Mouse (Mus musculus): Measurements from ENCODE around the gene Mogat2. TPM values are rescaled to one million over a fixed set of nuclear protein-coding genes. Genes with fewer than 3 reads are reported as not detected.

Gene Mogat2
- polyA plus RNA-seq, 1 experiment from 2014 or later = 1.7 TPM

DNA sequence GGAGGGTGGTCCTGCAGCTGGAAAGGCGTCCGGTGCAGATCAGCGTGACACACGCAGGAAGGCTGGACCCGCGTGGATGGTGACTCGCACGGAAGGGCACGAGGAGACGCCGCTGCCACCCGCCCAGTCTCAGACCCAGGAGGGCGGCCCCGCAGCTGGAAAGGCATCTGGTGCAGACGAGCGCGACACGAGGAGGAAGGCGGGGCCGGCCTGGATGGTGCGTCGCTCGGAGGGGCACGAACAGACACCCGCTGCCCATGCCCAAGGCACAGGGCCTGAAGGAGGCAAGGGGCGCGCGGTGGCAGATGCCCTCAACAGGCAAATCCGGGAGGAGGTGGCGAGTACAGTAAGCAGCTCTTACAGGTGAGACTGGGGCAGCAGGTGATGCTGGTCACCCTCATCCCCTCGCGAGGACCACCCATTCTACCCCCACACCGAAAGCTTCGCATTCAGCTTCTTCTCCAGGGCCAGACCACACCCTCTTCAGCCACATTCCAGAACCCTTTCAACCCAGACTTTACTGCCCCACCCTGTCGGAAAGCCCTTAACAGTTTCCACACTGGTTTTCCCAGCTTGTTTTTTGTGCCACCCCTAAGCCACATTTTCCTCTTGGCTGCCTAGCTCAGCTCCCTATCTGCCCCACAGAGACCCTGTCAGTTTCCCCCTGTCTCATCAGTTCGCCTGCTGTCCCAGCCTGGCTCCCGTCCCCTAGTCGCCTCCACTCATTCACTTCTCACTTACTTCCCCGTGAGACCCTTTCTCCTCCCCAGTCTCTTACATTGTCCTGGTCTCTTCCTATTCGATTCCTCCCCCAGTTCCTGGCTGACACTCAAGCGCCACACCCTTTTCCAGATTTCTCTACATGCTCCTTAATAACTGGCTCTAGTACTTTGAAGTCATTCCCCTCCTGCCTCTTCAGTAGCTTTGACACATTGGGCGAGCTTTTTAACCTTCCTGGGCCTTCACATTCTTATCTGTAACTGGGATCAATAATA lies 30.8 kb upstream of the Mogat2 start:
- H3K4me2 ChIP-seq (ENCODE audit: low read length) = peak overlapping the region; percentile 92
- WGBS = 11% methylated on average over 42 of the region's 42 CpGs
- no peak overlapping the region for H3K27ac ChIP-seq (replicated peaks in 1 of 2; ENCODE audit: control insufficient read depth in 1 of 2, insufficient read depth in 1 of 2, low read depth in 2 of 2, low read length in 2 of 2)
- H3K4me1 ChIP-seq (ENCODE audit: control insufficient read depth in 2 of 2, insufficient read depth in 2 of 2, low read length in 2 of 2) = peaks cover 18 to 29% of the 10 kb centered on the region in 2 experiments
- peaks cover 49% of the 10 kb centered on the region for H3K27me3 ChIP-seq (ENCODE audit: control insufficient read depth, insufficient read depth, low read length)
- H3K4me3 ChIP-seq (ENCODE audit: control insufficient read depth in 1 of 2, insufficient read depth in 1 of 2, low read depth in 1 of 2, low read length in 2 of 2) = peak overlapping the region; percentile 52
- no peaks in the 10 kb centered on the region for H3K36me3 ChIP-seq (ENCODE audit: control insufficient read depth, insufficient read depth, low read length)
- peak overlapping the region; percentile 42 for H3K9ac ChIP-seq (ENCODE audit: low read length)
- ATAC-seq (ENCODE audit: insufficient number of reproducible peaks, insufficient read depth, low FRiP score, low read depth) = peak; percentile 36; the same call in 1 of the 2 replicates
- no peaks in the 10 kb centered on the region for H3K9me3 ChIP-seq (ENCODE audit: control insufficient read depth, low read length)

DNA sequence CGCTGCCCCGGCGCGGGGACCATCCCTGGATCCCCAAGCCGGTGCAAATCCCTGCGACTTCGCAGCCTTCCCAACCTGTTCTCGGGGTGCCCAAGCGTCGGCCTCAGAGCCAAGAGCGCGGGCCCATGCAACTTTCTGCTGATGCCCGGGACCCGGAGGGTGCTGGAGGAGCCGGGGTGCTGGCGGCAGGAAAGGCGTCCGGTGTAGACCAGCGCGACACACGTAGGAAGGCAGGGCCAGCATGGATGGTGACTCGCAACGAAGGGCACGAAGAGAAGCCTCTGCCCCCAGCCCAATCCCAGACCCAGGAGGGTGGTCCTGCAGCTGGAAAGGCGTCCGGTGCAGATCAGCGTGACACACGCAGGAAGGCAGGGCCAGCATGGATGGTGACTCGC lies 30.1 kb upstream of the Mogat2 start:
- Histone ChIP-seq H3K36me3 (ENCODE audit: control insufficient read depth, insufficient read depth, low read length) (no peaks in the 10 kb centered on the region), H3K4me3 (ENCODE audit: control insufficient read depth in 1 of 2, insufficient read depth in 1 of 2, low read depth in 1 of 2, low read length in 2 of 2) (peak overlapping the region; percentile 52), H3K27ac (replicated peaks in 1 of 2; ENCODE audit: control insufficient read depth in 1 of 2, insufficient read depth in 1 of 2, low read depth in 2 of 2, low read length in 2 of 2) (no peak overlapping the region), H3K4me2 (ENCODE audit: low read length) (peak overlapping the region; percentile 92), H3K4me1 (ENCODE audit: control insufficient read depth in 2 of 2, insufficient read depth in 2 of 2, low read length in 2 of 2) (peaks cover 18 to 29% of the 10 kb centered on the region in 2 experiments), H3K27me3 (ENCODE audit: control insufficient read depth, insufficient read depth, low read length) (peaks cover 49% of the 10 kb centered on the region), H3K9me3 (ENCODE audit: control insufficient read depth, low read length) (no peaks in the 10 kb centered on the region), H3K9ac (ENCODE audit: low read length) (peak overlapping the region; percentile 42)
- ATAC-seq (ENCODE audit: insufficient number of reproducible peaks, insufficient read depth, low FRiP score, low read depth) = no peak
- WGBS = under 1% methylated on average over 29 of the region's 29 CpGs

- 1% methylated on average over 58 of the region's 59 CpGs for WGBS
- peak overlapping the region; percentile 42 for H3K9ac ChIP-seq (ENCODE audit: low read length)
- peak overlapping the region; percentile 92 for H3K4me2 ChIP-seq (ENCODE audit: low read length)
- no peak overlapping the region for H3K27ac ChIP-seq (replicated peaks in 1 of 2; ENCODE audit: control insufficient read depth in 1 of 2, insufficient read depth in 1 of 2, low read depth in 2 of 2, low read length in 2 of 2)
- no peaks in the 10 kb centered on the region for H3K9me3 ChIP-seq (ENCODE audit: control insufficient read depth, low read length)
- peaks cover 18 to 29% of the 10 kb centered on the region in 2 experiments for H3K4me1 ChIP-seq (ENCODE audit: control insufficient read depth in 2 of 2, insufficient read depth in 2 of 2, low read length in 2 of 2)
- ATAC-seq (ENCODE audit: insufficient number of reproducible peaks, insufficient read depth, low FRiP score, low read depth) = peak; percentile 31; the same call in 1 of the 2 replicates
- H3K36me3 ChIP-seq (ENCODE audit: control insufficient read depth, insufficient read depth, low read length) = no peaks in the 10 kb centered on the region
- peak overlapping the region; percentile 52 for H3K4me3 ChIP-seq (ENCODE audit: control insufficient read depth in 1 of 2, insufficient read depth in 1 of 2, low read depth in 1 of 2, low read length in 2 of 2)
- peaks cover 49% of the 10 kb centered on the region for H3K27me3 ChIP-seq (ENCODE audit: control insufficient read depth, insufficient read depth, low read length)
Measured at GRCm38 (mm10) chr7:99267897-99268505, 29.6 kb upstream of the Mogat2 start.

GRCm38 (mm10) chr7:99267251-99267896 lies 29.0 kb upstream of the Mogat2 start, which contains the start of gene Map6:
Map6 (plus strand) TSS chr7:99267447.
- ATAC-seq (ENCODE audit: insufficient number of reproducible peaks, insufficient read depth, low FRiP score, low read depth) = no peak
- Histone ChIP-seq H3K4me2 (ENCODE audit: low read length) (peak within 1 kb of the TSS; percentile 92), H3K4me1 (ENCODE audit: control insufficient read depth in 2 of 2, insufficient read depth in 2 of 2, low read length in 2 of 2) (peaks cover 18 to 29% of the 10 kb centered on the region in 2 experiments), H3K9me3 (ENCODE audit: control insufficient read depth, low read length) (no peaks in the 10 kb centered on the region), H3K36me3 (ENCODE audit: control insufficient read depth, insufficient read depth, low read length) (no peaks in the 10 kb centered on the region), H3K9ac (ENCODE audit: low read length) (peak within 1 kb of the TSS; percentile 42), H3K4me3 (ENCODE audit: control insufficient read depth in 1 of 2, insufficient read depth in 1 of 2, low read depth in 1 of 2, low read length in 2 of 2) (peak within 1 kb of the TSS; percentile 52), H3K27me3 (ENCODE audit: control insufficient read depth, insufficient read depth, low read length) (peaks cover 49% of the 10 kb centered on the region), H3K27ac (replicated peaks in 1 of 2; ENCODE audit: control insufficient read depth in 1 of 2, insufficient read depth in 1 of 2, low read depth in 2 of 2, low read length in 2 of 2) (no peak within 1 kb of the TSS)
- 2% methylated on average over 34 of the region's 34 CpGs for WGBS

DNA sequence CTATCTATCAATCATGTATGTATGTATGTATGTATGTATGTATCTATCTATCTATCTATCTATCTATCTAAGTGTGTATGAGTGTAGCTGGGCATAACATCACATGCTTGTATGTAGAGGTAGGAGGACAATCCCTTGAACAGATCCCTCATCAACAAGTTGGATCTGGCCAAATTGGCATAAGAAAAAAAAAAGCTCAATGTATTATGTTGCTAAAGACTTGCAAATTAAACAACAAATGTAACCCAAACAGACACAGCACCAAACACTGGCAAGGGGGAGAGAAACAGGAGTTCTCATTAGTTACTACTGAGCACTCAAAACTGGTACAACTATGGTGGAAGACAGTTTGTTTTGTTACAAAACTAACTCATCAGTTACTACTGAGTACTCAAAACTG lies 26.2 kb upstream of the Mogat2 start:
- H3K4me2 ChIP-seq (ENCODE audit: low read length) = no peak overlapping the region
- H3K36me3 ChIP-seq (ENCODE audit: control insufficient read depth, insufficient read depth, low read length) = no peaks in the 10 kb centered on the region
- no peak for ATAC-seq (ENCODE audit: insufficient number of reproducible peaks, insufficient read depth, low FRiP score, low read depth)
- peaks cover 48% of the 10 kb centered on the region for H3K27me3 ChIP-seq (ENCODE audit: control insufficient read depth, insufficient read depth, low read length)
- no peak overlapping the region for H3K4me3 ChIP-seq (ENCODE audit: control insufficient read depth in 1 of 2, insufficient read depth in 1 of 2, low read depth in 1 of 2, low read length in 2 of 2)
- H3K4me1 ChIP-seq (ENCODE audit: control insufficient read depth in 2 of 2, insufficient read depth in 2 of 2, low read length in 2 of 2) = peaks cover 6 to 18% of the 10 kb centered on the region in 2 experiments; a peak in 3 of 4 replicates
- no peak overlapping the region for H3K9ac ChIP-seq (ENCODE audit: low read length)
- H3K27ac ChIP-seq (replicated peaks in 1 of 2; ENCODE audit: control insufficient read depth in 1 of 2, insufficient read depth in 1 of 2, low read depth in 2 of 2, low read length in 2 of 2) = no peak overlapping the region
- no peaks in the 10 kb centered on the region for H3K9me3 ChIP-seq (ENCODE audit: control insufficient read depth, low read length)

DNA sequence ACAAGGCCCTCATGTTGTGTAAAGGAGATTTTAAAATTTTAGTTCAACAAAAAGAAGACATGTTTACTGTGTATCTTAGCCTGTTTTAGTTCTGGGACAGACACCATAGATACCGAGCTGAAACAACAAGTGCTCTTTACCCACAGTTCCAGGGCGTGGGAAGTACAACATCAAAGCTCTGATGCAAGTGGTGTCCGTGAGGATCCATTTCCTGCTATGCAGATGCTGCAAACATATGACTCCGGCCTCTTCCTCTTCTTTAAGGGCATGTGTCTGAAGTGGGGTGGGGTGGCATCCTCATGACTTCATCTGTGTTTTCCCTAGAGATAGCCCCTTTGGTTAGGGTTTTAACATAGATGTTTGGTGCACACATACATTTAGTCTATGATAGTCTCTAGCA lies 25.1 kb upstream of the Mogat2 start:
- H3K9ac ChIP-seq (ENCODE audit: low read length) = no peak overlapping the region
- H3K27me3 ChIP-seq (ENCODE audit: control insufficient read depth, insufficient read depth, low read length) = peaks cover 37% of the 10 kb centered on the region
- H3K36me3 ChIP-seq (ENCODE audit: control insufficient read depth, insufficient read depth, low read length) = no peaks in the 10 kb centered on the region
- no peak overlapping the region for H3K27ac ChIP-seq (replicated peaks in 1 of 2; ENCODE audit: control insufficient read depth in 1 of 2, insufficient read depth in 1 of 2, low read depth in 2 of 2, low read length in 2 of 2)
- no peak for ATAC-seq (ENCODE audit: insufficient number of reproducible peaks, insufficient read depth, low FRiP score, low read depth)
- no peaks in the 10 kb centered on the region for H3K9me3 ChIP-seq (ENCODE audit: control insufficient read depth, low read length)
- H3K4me3 ChIP-seq (ENCODE audit: control insufficient read depth in 1 of 2, insufficient read depth in 1 of 2, low read depth in 1 of 2, low read length in 2 of 2) = no peak overlapping the region
- no peak overlapping the region for H3K4me2 ChIP-seq (ENCODE audit: low read length)
- WGBS = 55% methylated on average over 4 of the region's 4 CpGs
- H3K4me1 ChIP-seq (ENCODE audit: control insufficient read depth in 2 of 2, insufficient read depth in 2 of 2, low read length in 2 of 2) = peaks cover 4 to 10% of the 10 kb centered on the region in 2 experiments; a peak in 2 of 4 replicates

DNA sequence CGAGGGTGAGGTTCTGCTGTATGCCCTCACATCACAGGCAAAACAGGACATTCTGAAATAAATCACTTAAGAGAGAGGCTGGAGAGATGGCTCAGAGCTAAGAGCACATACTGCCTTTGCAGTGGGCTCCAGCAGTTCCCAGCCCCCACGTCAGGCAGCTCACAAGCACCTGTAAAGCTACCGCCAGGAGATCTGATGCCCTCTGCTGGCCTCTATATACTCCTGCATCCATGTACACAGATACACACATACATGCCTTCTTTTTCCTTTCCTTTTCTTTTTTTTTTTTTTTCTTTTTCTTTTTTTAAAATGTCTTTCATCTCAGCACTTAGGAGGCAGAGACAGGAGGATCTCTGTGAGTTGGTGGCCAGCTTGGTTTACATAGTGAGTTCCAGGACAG lies 23.5 kb upstream of the Mogat2 start:
- no peak for ATAC-seq (ENCODE audit: insufficient number of reproducible peaks, insufficient read depth, low FRiP score, low read depth)
- Histone ChIP-seq H3K4me3 (ENCODE audit: control insufficient read depth in 1 of 2, insufficient read depth in 1 of 2, low read depth in 1 of 2, low read length in 2 of 2) (no peak overlapping the region), H3K9me3 (ENCODE audit: control insufficient read depth, low read length) (no peaks in the 10 kb centered on the region), H3K27ac (replicated peaks in 1 of 2; ENCODE audit: control insufficient read depth in 1 of 2, insufficient read depth in 1 of 2, low read depth in 2 of 2, low read length in 2 of 2) (no peak overlapping the region), H3K4me2 (ENCODE audit: low read length) (no peak overlapping the region), H3K36me3 (ENCODE audit: control insufficient read depth, insufficient read depth, low read length) (no peaks in the 10 kb centered on the region), H3K27me3 (ENCODE audit: control insufficient read depth, insufficient read depth, low read length) (peaks cover 21% of the 10 kb centered on the region), H3K4me1 (ENCODE audit: control insufficient read depth in 2 of 2, insufficient read depth in 2 of 2, low read length in 2 of 2) (no peaks in the 10 kb centered on the region), H3K9ac (ENCODE audit: low read length) (no peak overlapping the region)
- 50% methylated on average over 3 of the region's 3 CpGs for WGBS

Measured in heart, embryonic 14.5 days (tissue).